Mouse (Mus musculus) MEL (cell line): Measurements from ENCODE around the gene Calml3.

Source experiments
- CTCF ChIP-seq, 3 experiments: IDR thresholded peaks in 2 of 3; conservative IDR thresholded peaks in 1 of 3; 2 replicates each; pipeline ENCODE4 v1.5.1; 2011 to 2012; ENCODE audit warnings: low read length in 3 of 3, low read depth in 2 of 3, mild to moderate bottlenecking in 2 of 3, improper control_type of control experiment in 1 of 3, inconsistent platforms in 1 of 3, mixed read lengths in 1 of 3, moderate library complexity in 1 of 3; ENCODE audit not compliant: control insufficient read depth in 1 of 3, insufficient read depth in 1 of 3, poor library complexity in 1 of 3, severe bottlenecking in 1 of 3
- HCFC1 ChIP-seq: IDR thresholded peaks from 2 replicates; pipeline ENCODE4 v1.6.1; 2012; ENCODE audit warnings: low read depth, mild to moderate bottlenecking, inconsistent platforms, low read length, improper control_type of control experiment, moderate library complexity
- POLR2A ChIP-seq, 2 experiments: IDR thresholded peaks; 2 replicates each; pipeline ENCODE4 v1.6.1; 2011 to 2012; ENCODE audit warnings: low read length in 2 of 2, mild to moderate bottlenecking in 2 of 2, control low read depth in 1 of 2, improper control_type of control experiment in 1 of 2, low read depth in 1 of 2, moderate library complexity in 1 of 2; ENCODE audit not compliant: control insufficient read depth in 1 of 2, insufficient read depth in 1 of 2, poor library complexity in 1 of 2

GRCm38 (mm10) chr13:3850330-3850729 lies 46.2 kb upstream of the Calml3 start:
- TF ChIP-seq CTCF (IDR thresholded peaks at IDR 0.05 in 2 of 3, conservative IDR thresholded peaks at IDR 0.05 in 1 of 3; ENCODE audit: control insufficient read depth in 1 of 3, insufficient read depth in 1 of 3, low read depth in 2 of 3, low read length in 3 of 3, poor library complexity in 1 of 3, severe bottlenecking in 1 of 3) (no peak), HCFC1 (no peak), POLR2A (IDR thresholded peaks at IDR 0.05; ENCODE audit: control insufficient read depth in 1 of 2, insufficient read depth in 1 of 2, low read depth in 1 of 2, low read length in 2 of 2, poor library complexity in 1 of 2) (no peak)
